Mouse (Mus musculus): ENCODE measurements around the gene Srsf2. TPM values are rescaled to one million over a fixed set of nuclear protein-coding genes. Genes with fewer than 3 reads are reported as not detected.

The Srsf2 gene
- polyA plus RNA-seq, 1 experiment from 2014 or later = 968 TPM

DNA sequence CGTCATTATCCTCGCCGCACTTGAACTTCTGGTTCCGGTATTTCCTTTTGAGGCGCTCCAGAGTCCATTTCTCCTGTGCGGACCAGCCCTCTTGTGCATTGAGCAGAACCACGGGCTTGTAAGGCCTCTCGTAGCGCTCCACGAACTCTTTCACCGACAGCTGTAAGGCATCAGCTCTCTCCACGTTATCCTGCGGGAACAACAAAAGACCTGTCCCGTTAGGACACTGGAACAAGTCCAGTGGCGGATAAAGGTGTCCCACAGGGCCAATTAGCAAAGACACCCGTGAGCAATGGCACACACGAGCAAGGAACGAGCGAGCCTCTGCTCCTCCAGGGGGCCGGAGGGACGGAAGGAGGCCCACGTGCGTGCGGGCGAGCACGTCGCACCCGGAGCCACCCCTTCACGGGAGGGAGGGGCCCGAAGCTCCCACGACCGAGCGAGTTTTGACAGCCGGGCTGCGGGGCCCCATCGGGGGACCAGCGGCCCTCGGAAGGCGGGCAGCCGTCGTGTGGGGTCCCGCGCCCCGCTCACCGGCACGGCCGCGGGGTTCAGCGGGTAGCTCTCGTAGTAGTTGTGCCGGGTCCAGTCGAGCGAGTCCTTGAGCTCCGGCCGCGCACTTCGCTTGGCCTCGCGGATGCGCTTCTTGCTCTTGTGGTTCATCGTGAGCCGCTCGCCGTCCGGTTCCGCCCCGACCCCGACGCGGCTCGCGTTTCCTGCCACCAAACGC lies 10.2 kb downstream of the Srsf2 start:
- Histone ChIP-seq H3K4me2 (replicated peaks) (peak overlapping the region; percentile 82), H3K4me3 (peak overlapping the region; percentile 86), H3K27me3 (no peaks in the 10 kb centered on the region), H3K9ac (peak overlapping the region; percentile 84), H3K9me3 (no peaks in the 10 kb centered on the region), H3K27ac (peak overlapping the region; percentile 97), H3K4me1 (peaks cover 33% of the 10 kb centered on the region), H3K36me3 (peaks cover 37% of the 10 kb centered on the region)
- ATAC-seq (ENCODE audit: insufficient number of reproducible peaks, insufficient read depth, low FRiP score, low TSS enrichment) = peak; percentile 67; the same call in 1 of the 2 replicates
- 0% methylated on average over 71 of the region's 73 CpGs for WGBS

DNA sequence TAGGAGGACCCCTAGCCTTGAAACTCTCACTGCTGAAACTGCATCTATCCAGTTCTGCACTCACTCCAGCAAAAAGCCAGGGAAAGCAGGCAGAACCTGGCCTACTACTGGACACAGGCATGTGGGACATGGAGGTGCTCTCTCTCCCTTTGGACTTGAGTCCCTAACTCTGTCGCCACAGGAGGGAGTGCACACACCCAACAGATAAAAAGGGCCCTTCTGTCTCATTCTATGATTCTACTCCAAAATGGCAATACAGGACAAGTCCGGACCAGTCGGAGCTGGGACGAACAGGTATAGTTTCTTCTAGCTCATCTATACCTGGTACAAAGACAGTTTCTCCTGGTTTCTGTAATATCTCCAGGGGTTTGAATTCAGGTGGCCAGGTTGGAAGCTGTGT lies 12.1 kb downstream of the Srsf2 start:
- Histone ChIP-seq H3K9me3 (no peaks in the 10 kb centered on the region), H3K27ac (no peak overlapping the region), H3K9ac (peak overlapping the region; percentile 19; the same call in 1 of the 2 replicates), H3K4me3 (peak overlapping the region; percentile 86), H3K4me2 (replicated peaks) (peak overlapping the region; percentile 82), H3K27me3 (no peaks in the 10 kb centered on the region), H3K36me3 (peaks cover 51% of the 10 kb centered on the region), H3K4me1 (peaks cover 33% of the 10 kb centered on the region)
- WGBS = 84% methylated on average over 4 of the region's 4 CpGs
- ATAC-seq (ENCODE audit: insufficient number of reproducible peaks, insufficient read depth, low FRiP score, low TSS enrichment) = no peak

DNA sequence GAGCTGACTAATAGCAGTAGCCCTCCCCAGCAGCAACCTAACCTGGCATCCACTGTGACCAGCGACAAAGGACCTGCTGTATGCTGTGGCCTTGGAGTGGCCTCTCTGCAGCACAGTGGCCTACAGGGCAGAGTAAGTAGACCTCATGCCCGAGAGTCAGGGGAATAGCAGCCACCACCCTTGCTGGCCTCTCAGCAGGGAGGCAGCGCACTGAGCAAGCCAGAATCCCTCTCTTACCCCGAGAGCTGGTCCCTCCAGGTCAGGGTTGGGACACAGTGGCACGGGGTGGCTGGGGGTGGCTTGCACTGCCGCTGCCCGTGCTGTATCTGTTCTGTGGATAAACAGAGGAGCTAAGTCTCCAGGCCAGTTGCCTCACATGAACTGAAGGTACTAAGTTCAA lies 13.3 kb downstream of the Srsf2 start:
- 80% methylated on average over 7 of the region's 7 CpGs for WGBS
- Histone ChIP-seq H3K4me1 (peaks cover 32% of the 10 kb centered on the region), H3K4me3 (no peak overlapping the region), H3K9me3 (no peaks in the 10 kb centered on the region), H3K27ac (no peak overlapping the region), H3K27me3 (no peaks in the 10 kb centered on the region), H3K9ac (0 out of 2 replicates have a peak overlapping the region, but pooled peaks have one; percentile 27), H3K4me2 (replicated peaks) (peak overlapping the region; percentile 22; the same call in 1 of the 2 replicates), H3K36me3 (peaks cover 63% of the 10 kb centered on the region)
- no peak for ATAC-seq (ENCODE audit: insufficient number of reproducible peaks, insufficient read depth, low FRiP score, low TSS enrichment)

DNA sequence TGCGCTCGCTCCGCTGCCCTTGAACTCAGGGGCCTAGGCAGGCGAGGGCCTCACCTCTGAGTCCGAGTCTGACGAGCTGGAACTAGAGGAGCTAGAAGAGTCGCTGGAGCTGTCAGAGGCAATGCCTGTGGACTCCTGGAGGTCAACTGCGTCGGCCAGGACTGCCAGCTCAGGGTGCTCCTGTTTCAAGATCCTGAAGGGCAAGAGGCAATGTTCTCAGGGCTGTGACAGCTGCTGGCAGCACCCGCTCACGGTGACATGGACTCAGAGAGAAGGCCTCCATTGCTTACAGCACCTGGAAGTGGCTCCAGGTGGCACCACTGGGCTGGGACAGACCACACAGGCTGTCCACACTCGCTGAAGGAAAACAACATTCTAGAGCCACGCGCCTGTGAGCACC lies 14.0 kb downstream of the Srsf2 start:
- ATAC-seq (ENCODE audit: insufficient number of reproducible peaks, insufficient read depth, low FRiP score, low TSS enrichment) = no peak
- Histone ChIP-seq H3K36me3 (peaks cover 69% of the 10 kb centered on the region), H3K9me3 (no peaks in the 10 kb centered on the region), H3K4me1 (peaks cover 25% of the 10 kb centered on the region), H3K27me3 (no peaks in the 10 kb centered on the region), H3K9ac (no peak overlapping the region), H3K4me2 (replicated peaks) (no peak overlapping the region), H3K4me3 (no peak overlapping the region), H3K27ac (no peak overlapping the region)
- WGBS = 88% methylated on average over 14 of the region's 14 CpGs

DNA sequence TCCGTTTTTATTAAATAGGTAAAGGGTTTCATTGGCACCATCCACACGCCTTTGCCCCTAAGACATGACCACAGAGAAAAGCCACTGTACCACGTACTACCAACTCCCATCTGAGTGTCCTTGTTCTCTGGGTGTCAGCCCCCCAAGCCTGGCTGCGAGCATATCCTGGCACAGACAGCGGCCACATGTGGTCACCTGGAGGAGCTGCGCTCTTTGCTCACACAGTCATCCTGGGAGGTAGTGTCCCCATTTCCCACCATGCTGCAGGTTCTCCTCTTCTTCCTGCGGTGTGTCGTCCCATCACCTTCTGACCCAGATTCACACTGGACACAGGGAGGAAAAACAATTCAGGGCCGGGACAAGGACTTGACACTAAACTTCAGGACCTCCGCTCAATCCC lies 15.5 kb downstream of the Srsf2 start:
- Histone ChIP-seq H3K4me3 (no peak overlapping the region), H3K9me3 (no peaks in the 10 kb centered on the region), H3K4me2 (replicated peaks) (no peak overlapping the region), H3K4me1 (peaks cover 27% of the 10 kb centered on the region), H3K27ac (no peak overlapping the region), H3K27me3 (no peaks in the 10 kb centered on the region), H3K9ac (no peak overlapping the region), H3K36me3 (peaks cover 83% of the 10 kb centered on the region)
- 91% methylated on average over 10 of the region's 10 CpGs for WGBS
- ATAC-seq (ENCODE audit: insufficient number of reproducible peaks, insufficient read depth, low FRiP score, low TSS enrichment) = no peak

DNA sequence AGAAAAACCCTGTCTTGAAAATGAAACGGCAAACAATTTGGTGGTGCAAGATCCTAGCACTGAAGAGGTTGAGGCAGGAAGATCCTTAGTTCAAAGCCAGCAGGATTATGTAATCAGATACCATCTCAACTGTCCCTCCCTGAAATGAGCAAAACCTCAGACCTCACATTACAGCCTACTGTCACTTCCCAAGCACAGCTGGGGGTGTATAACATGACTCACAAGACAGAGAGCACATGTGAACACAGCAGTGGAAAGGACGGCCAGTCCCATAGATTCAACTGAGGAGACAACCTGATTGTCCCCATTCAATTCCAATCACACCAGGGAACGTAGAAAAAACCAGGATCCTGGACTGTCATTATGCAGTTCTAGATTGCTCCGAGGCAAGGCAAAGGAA lies 16.6 kb downstream of the Srsf2 start:
- no peak overlapping the region for H3K4me3 ChIP-seq
- no peak overlapping the region for H3K4me2 ChIP-seq (replicated peaks)
- no peaks in the 10 kb centered on the region for H3K27me3 ChIP-seq
- H3K4me1 ChIP-seq = peaks cover 22% of the 10 kb centered on the region
- WGBS = 85% methylated on average over 4 of the region's 4 CpGs
- H3K9me3 ChIP-seq = no peaks in the 10 kb centered on the region
- peaks cover 85% of the 10 kb centered on the region for H3K36me3 ChIP-seq
- no peak for ATAC-seq (ENCODE audit: insufficient number of reproducible peaks, insufficient read depth, low FRiP score, low TSS enrichment)
- no peak overlapping the region for H3K27ac ChIP-seq
- no peak overlapping the region for H3K9ac ChIP-seq

DNA sequence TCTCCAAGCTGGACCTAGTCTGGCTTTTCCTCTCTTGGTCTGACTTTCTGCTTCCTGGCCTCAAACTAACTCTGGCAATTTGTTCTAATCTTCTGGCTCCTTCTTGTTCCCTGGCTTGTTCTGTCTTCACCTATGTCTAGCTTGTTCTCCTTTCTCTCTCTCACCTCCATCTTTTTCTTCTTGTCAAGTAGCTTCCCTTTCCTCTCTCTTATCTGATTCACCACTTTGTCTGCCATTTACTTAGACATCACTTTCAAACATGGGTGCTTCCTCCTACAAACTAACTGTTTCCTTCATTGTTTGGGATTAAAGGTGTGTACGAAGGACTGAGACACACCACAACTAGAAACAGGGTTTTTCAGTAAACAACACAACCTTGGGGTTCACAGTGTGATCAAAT lies 17.9 kb downstream of the Srsf2 start:
- H3K9me3 ChIP-seq = no peaks in the 10 kb centered on the region
- H3K4me3 ChIP-seq = no peak overlapping the region
- H3K27me3 ChIP-seq = no peaks in the 10 kb centered on the region
- H3K27ac ChIP-seq = no peak overlapping the region
- no peak for ATAC-seq (ENCODE audit: insufficient number of reproducible peaks, insufficient read depth, low FRiP score, low TSS enrichment)
- H3K4me1 ChIP-seq = peaks cover 9% of the 10 kb centered on the region
- no peak overlapping the region for H3K4me2 ChIP-seq (replicated peaks)
- H3K36me3 ChIP-seq = peaks cover 77% of the 10 kb centered on the region
- WGBS = 89% methylated on average over 1 of the region's 1 CpGs
- no peak overlapping the region for H3K9ac ChIP-seq

DNA sequence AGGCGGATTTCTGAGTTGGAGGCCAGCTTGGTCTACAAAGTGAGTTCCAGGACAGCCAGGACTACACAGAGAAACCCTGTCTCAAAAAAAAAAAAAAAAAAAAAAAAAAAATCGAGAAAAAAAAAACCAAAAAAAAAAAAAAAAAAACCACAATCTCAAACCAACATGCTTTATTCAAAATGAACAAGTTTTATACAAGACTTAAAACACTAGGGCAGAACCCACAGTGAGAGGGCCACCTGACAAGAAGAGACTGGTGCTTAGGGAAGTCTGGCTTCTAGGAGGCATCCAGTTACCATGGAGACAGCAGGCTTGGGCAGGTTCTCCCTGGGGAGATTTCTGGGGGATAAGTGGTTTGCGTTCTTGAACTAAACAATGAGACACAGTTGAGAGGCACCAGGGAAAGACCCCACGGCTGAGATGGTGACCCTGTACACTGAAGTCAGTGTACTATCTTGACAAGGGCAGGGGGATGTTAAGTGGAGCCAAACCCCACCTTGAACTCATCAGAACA lies 20.7 kb downstream of the Srsf2 start:
- Histone ChIP-seq H3K27ac (0 out of 2 replicates have a peak overlapping the region, but pooled peaks have one; percentile 26), H3K4me1 (0 out of 2 replicates have a peak, but pooled peaks cover 13% of the 10 kb centered on the region), H3K9me3 (no peaks in the 10 kb centered on the region), H3K4me2 (replicated peaks) (no peak overlapping the region), H3K27me3 (no peaks in the 10 kb centered on the region), H3K4me3 (no peak overlapping the region), H3K36me3 (peaks cover 52% of the 10 kb centered on the region), H3K9ac (no peak overlapping the region)
- no peak for ATAC-seq (ENCODE audit: insufficient number of reproducible peaks, insufficient read depth, low FRiP score, low TSS enrichment)
- 27% methylated on average over 4 of the region's 4 CpGs for WGBS

DNA sequence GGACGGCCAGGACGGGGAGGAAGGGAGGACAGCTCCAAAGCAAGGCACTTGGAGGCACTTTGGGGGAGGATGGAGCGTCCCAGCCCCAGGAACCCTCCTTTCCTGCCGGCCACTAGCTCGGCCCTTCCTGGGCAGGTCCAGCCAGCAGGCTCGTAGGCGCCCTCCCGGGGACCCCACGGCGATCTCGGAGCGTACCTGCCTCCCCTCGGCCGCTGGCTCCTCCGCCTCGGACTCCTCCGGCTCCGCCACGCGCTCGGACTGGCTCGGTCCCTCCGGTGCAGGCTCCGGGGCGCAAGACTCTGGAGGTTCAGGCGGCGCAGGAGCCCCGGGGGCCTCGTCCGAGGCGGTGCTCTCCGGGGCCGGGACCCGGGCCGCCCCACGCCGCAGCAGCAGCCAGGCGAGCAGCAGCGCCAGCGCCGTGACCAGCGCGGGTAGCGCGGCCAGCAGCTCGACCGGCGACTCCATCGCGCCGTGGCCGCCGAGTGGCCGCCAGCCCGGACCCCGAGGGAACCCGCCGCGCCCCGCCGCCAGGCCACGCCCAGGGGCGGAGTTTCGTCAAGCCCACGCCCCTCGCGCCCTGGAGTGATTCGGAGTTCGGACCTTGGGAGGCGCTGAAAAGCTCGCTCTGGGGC lies 25.2 kb downstream of the Srsf2 start, which contains the start of gene Mxra7:
TSS of gene Mxra7 (minus strand) at position 513 of the 632 bp plus-strand sequence.
- WGBS = 1% methylated on average over 67 of the region's 71 CpGs

DNA sequence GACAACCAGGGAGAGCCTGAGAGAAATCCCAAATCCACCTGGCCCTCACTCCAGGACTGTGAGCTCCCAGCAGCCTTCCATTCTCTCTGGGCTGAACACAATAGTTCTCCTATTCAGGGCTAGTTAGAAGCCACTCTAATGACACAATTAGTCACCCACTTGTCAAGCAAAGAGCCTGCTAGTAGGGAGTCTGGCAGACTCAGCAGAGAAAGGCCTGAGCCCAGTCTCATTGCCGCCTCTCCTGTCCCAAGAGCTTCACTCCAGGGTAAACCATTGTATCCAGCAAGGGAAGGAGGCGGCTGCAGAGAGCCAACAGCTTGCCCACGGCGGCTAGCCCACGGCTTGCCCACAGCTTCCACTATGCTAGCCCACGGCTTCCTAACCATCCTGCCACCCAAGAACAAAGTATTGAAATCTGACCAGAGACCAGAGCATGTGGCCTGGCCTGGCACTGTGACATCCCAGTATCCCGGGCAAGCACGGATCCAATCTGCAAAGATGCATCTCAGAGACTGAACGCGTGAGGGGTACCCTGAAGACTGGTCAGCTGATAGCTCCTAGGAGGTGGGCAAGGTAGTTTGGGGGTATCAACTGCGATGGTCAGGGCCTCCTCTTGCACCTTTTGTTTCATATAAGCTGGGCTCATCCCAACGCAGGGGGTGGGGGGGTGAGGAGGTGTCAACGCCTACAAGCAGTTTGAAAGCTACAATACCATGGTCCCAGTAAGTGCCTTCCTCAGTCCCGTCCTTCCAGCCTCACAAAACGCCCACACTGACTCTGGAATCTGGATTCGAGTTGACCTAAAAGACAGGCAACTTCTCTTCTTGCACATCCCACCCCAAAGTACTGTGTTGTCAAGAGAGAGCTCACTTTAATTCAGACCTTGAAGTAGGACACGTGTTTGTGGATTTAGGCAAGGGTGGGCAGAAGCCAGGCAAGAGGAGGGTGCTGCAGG lies 26.1 kb downstream of the Srsf2 start:
- H3K36me3 ChIP-seq = 0 out of 2 replicates have a peak, but pooled peaks cover 6% of the 10 kb centered on the region
- 23% methylated on average over 17 of the region's 17 CpGs for WGBS
- peak overlapping the region; percentile 88 for H3K4me2 ChIP-seq (replicated peaks)
- peak overlapping the region; percentile 79 for H3K4me3 ChIP-seq
- H3K9ac ChIP-seq = peak overlapping the region; percentile 68
- ATAC-seq (ENCODE audit: insufficient number of reproducible peaks, insufficient read depth, low FRiP score, low TSS enrichment) = no peak
- peak overlapping the region; percentile 65; the same call in 1 of the 2 replicates for H3K27ac ChIP-seq
- peaks cover 23% of the 10 kb centered on the region for H3K4me1 ChIP-seq
- H3K9me3 ChIP-seq = no peaks in the 10 kb centered on the region
- H3K27me3 ChIP-seq = no peaks in the 10 kb centered on the region

More for the DNA sequence above, 25.2 kb downstream of the Srsf2 start, which contains the start of gene Mxra7:
- H3K27me3 ChIP-seq = no peaks in the 10 kb centered on the region
- peak within 1 kb of the TSS; percentile 68 for H3K9ac ChIP-seq
- peak within 1 kb of the TSS; percentile 88 for H3K4me2 ChIP-seq (replicated peaks)
- no peaks in the 10 kb centered on the region for H3K9me3 ChIP-seq
- ATAC-seq (ENCODE audit: insufficient number of reproducible peaks, insufficient read depth, low FRiP score, low TSS enrichment) = peak; percentile 7; the same call in 1 of the 2 replicates
- peak within 1 kb of the TSS; percentile 79 for H3K4me3 ChIP-seq
- peak within 1 kb of the TSS; percentile 65; the same call in 1 of the 2 replicates for H3K27ac ChIP-seq
- peaks cover 27% of the 10 kb centered on the region for H3K4me1 ChIP-seq
- H3K36me3 ChIP-seq = 0 out of 2 replicates have a peak, but pooled peaks cover 7% of the 10 kb centered on the region

DNA sequence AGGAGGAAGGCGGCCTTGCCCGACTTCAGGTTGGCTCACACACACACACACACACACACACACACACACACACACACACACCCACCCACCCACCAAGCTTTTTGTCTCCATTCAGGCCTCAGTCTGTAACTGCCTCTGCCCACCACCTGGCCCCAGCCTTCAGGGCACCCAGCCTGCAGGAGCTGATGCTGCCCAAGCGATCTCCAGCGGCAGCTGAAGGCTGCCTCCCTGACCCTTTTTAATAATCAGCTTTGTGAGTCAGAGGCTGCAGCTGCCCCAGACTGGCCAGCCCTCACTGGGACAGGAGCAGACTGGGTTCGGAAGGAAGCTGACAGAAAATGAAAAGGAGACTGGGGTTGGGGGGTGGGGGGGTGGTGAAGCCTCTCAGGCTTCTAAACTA lies 27.7 kb downstream of the Srsf2 start:
- Histone ChIP-seq H3K4me1 (peaks cover 23% of the 10 kb centered on the region), H3K4me2 (replicated peaks) (no peak overlapping the region)
- WGBS = 51% methylated on average over 5 of the region's 5 CpGs

More for the DNA sequence above, 27.7 kb downstream of the Srsf2 start:
- H3K9ac ChIP-seq = no peak overlapping the region
- no peak overlapping the region for H3K27ac ChIP-seq
- H3K36me3 ChIP-seq = no peaks in the 10 kb centered on the region
- H3K27me3 ChIP-seq = no peaks in the 10 kb centered on the region
- H3K9me3 ChIP-seq = no peaks in the 10 kb centered on the region
- no peak overlapping the region for H3K4me3 ChIP-seq
- ATAC-seq (ENCODE audit: insufficient number of reproducible peaks, insufficient read depth, low FRiP score, low TSS enrichment) = no peak
